Mouse (Mus musculus) pancreas, adult 10 weeks (tissue): ENCODE data around the gene Lrguk. TPM values are rescaled to one million over a fixed set of nuclear protein-coding genes. Genes with fewer than 3 reads are reported as not detected.

Experiments used
- polyA plus RNA-seq: library from polyadenylated mRNA; stranded (reverse); fragments of 350-450 nt; fragmentation: Illumina TruSeq; extraction: RNeasy Lipid Tissue Mini Kit (QIAGEN cat#74804); gene quantifications from one replicate; pipeline ENCODE4 v1.2.3, GENCODE M21; 2015; ENCODE audit warnings: low read depth, low replicate concordance; ENCODE audit not compliant: insufficient read depth

The Lrguk gene
- 0.28 TPM for polyA plus RNA-seq

GRCm38 (mm10) chr6:34028933-34029745 is at the start of gene Lrguk:
Lrguk (plus strand) TSS chr6:34029448.

DNA sequence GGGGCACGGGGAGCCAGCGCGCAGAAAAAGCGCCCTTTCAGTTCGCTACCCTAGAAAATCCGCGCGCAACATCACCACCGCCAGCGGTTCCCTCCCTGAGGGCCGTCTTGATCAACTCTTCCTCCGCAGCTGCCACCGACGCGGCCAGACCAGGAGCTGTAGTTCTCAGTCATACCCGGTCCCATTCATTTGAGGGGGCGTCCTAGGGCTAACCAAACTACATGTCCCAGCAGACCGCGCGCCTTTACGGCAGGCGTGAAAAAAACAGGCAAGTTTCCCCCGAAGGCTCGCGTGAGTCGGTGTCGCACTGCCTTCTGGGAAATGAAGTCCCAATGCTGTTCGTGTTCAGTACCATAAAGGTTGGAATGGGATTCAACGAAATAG is 147.6 kb downstream of the Lrguk start, which contains the start of gene Slc35b4:
TSS of gene Slc35b4 (minus strand) at position 248 of the 384 bp plus-strand sequence.

Other genes with a start within 250 kb of the Lrguk start
- gene Slc35b4, start 147.7 kb downstream of the Lrguk start, polyA plus RNA-seq, result 4.1 TPM